Mouse (Mus musculus): ENCODE measurements around the gene Sema7a.

GRCm38 (mm10) chr9:57921491-57922060 lies 18.3 kb upstream of the Sema7a start:
- TF ChIP-seq POLR2A (IDR thresholded peaks at IDR 0.05; ENCODE audit: extremely low read depth, insufficient read depth, low read length) (no peak), CTCF (IDR thresholded peaks at IDR 0.05; ENCODE audit: extremely low read depth, insufficient read depth, low read length) (no peak)
